Comparison of ENCODE assay signal across 13 mouse cellular contexts in the genomic region with DNA sequence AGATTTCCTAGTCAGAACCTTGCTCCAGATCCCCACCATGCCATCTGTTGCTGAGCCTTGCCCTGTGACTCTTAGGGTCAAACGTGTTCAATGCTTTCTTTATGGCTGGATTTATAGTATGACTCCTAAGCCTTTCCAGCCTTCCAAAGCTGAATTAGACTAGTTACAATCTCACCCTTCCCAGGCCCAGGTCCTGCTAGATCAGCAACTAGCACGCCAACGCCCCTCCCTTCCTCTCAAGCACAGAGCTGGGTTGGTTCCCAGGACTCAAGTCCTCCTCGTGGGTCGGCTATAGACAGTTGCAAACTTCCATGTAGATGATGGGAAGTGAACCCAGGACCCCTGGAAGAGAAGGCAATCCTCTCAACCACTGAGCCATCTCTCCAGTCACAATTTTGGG. TPM values are rescaled to one million over a fixed set of nuclear protein-coding genes. Genes with fewer than 3 reads are reported as not detected.
DNase-seq lines count a peak whose midpoint lies in the region; ATAC-seq lines count a peak whose summit lies in the region.
"Had no signal": no experiment of that assay in that cellular context is flagged by ENCODE, and none has a peak within 500 bp of the region (broad histone marks: within the 10 kb centered on the region; RNA-seq: fewer than 3 reads in every experiment).

No protein-coding gene starts in this region.

- no peaks in the 10 kb centered on the region for H3K27me3 ChIP-seq in kidney, embryonic 16.5 days (ENCODE audit: insufficient read depth, low read length)
- H3K27me3 ChIP-seq in heart, embryonic 12.5 days (replicated peaks): no peaks in the 10 kb centered on the region
- no peaks in the 10 kb centered on the region for H3K27me3 ChIP-seq in forebrain, embryonic 15.5 days
- no peaks in the 10 kb centered on the region for H3K27me3 ChIP-seq in midbrain, embryonic 16.5 days (ENCODE audit: control insufficient read depth, insufficient read depth, low read depth, low read length)
- H3K27me3 ChIP-seq: CH12.LX had no signal

- H3K4me2 ChIP-seq in kidney, embryonic 16.5 days (replicated peaks; ENCODE audit: low read depth, low read length): 0 out of 2 replicates have a peak overlapping the region, but pooled peaks have one; percentile 17
- peak overlapping the region; percentile 43 for H3K4me2 ChIP-seq in heart, embryonic 12.5 days
- H3K4me2 ChIP-seq in forebrain, embryonic 15.5 days (replicated peaks): no peak overlapping the region
- no peak overlapping the region for H3K4me2 ChIP-seq in midbrain, embryonic 16.5 days (ENCODE audit: low read length)
- H3K4me2 ChIP-seq: hindbrain, embryonic 14.5 days; liver, embryonic 15.5 days had no signal

- H3K9ac ChIP-seq in kidney, embryonic 16.5 days (replicated peaks; ENCODE audit: low read length): no peak overlapping the region; the same call in 1 of the 2 replicates
- H3K9ac ChIP-seq in heart, embryonic 12.5 days: 0 out of 2 replicates have a peak overlapping the region, but pooled peaks have one; percentile 55
- no peak overlapping the region for H3K9ac ChIP-seq in forebrain, embryonic 15.5 days (replicated peaks)
- no peak overlapping the region for H3K9ac ChIP-seq in midbrain, embryonic 16.5 days (ENCODE audit: low read depth, low read length)
- H3K9ac ChIP-seq: hindbrain, embryonic 14.5 days; liver, embryonic 15.5 days had no signal

- H3K9me3 ChIP-seq in kidney, embryonic 16.5 days (ENCODE audit: low read length): no peaks in the 10 kb centered on the region
- no peaks in the 10 kb centered on the region for H3K9me3 ChIP-seq in heart, embryonic 12.5 days (replicated peaks)
- H3K9me3 ChIP-seq in forebrain, embryonic 15.5 days: no peaks in the 10 kb centered on the region
- H3K9me3 ChIP-seq in midbrain, embryonic 16.5 days (replicated peaks; ENCODE audit: control insufficient read depth, low read length, poor library complexity, severe bottlenecking): no peaks in the 10 kb centered on the region
- H3K9me3 ChIP-seq: liver, embryonic 15.5 days had no signal

- H3K4me1 ChIP-seq in kidney, embryonic 16.5 days (ENCODE audit: insufficient read depth, low read length): peaks cover 49% of the 10 kb centered on the region
- peaks cover 49% of the 10 kb centered on the region for H3K4me1 ChIP-seq in heart, embryonic 12.5 days (replicated peaks)
- H3K4me1 ChIP-seq in forebrain, embryonic 15.5 days: peaks cover 24% of the 10 kb centered on the region
- peaks cover 3% of the 10 kb centered on the region; the same call in 1 of the 2 replicates for H3K4me1 ChIP-seq in midbrain, embryonic 16.5 days (ENCODE audit: control insufficient read depth, insufficient read depth, low read length)

- no peak overlapping the region for H3K4me3 ChIP-seq in kidney, embryonic 16.5 days (ENCODE audit: low read length)
- H3K4me3 ChIP-seq in heart, embryonic 12.5 days: no peak overlapping the region
- no peak overlapping the region for H3K4me3 ChIP-seq in forebrain, embryonic 15.5 days
- no peak overlapping the region for H3K4me3 ChIP-seq in midbrain, embryonic 16.5 days (ENCODE audit: low read depth, low read length)
- H3K4me3 ChIP-seq: liver, embryonic 15.5 days had no signal

- H3K27ac ChIP-seq in kidney, embryonic 16.5 days (ENCODE audit: low read length): peak overlapping the region; percentile 67
- H3K27ac ChIP-seq in heart, embryonic 12.5 days (ENCODE audit: poor library complexity, severe bottlenecking): peak overlapping the region; percentile 72; the same call in 1 of the 2 replicates
- H3K27ac ChIP-seq in forebrain, embryonic 15.5 days (replicated peaks): no peak overlapping the region
- H3K27ac ChIP-seq in midbrain, embryonic 16.5 days (ENCODE audit: low read length): no peak overlapping the region
- H3K27ac ChIP-seq: hindbrain, embryonic 14.5 days; liver, embryonic 15.5 days had no signal

- peak; percentile 47; the same call in 1 of the 2 replicates for ATAC-seq in kidney, embryonic 16.5 days (ENCODE audit: low FRiP score, low TSS enrichment)
- ATAC-seq in heart, embryonic 12.5 days (ENCODE audit: insufficient number of reproducible peaks, low FRiP score): no peak
- no peak for ATAC-seq in forebrain, embryonic 15.5 days (replicated peaks)
- ATAC-seq in midbrain, embryonic 16.5 days: no peak

- intact Hi-C loops in heart, postnatal 14 days (cut with DNase I): no loop called here

- no peaks in the 10 kb centered on the region for H3K36me3 ChIP-seq in kidney, embryonic 16.5 days (ENCODE audit: insufficient read depth, low read length)
- peaks cover 7% of the 10 kb centered on the region for H3K36me3 ChIP-seq in heart, embryonic 12.5 days
- no peaks in the 10 kb centered on the region for H3K36me3 ChIP-seq in forebrain, embryonic 15.5 days
- H3K36me3 ChIP-seq in midbrain, embryonic 16.5 days (ENCODE audit: control insufficient read depth, insufficient read depth, low read length): no peaks in the 10 kb centered on the region

- DNase-seq in kidney, adult 9 months: no peak
- peak; percentile 52 to 60 for DNase-seq in heart, postnatal 14 days
- peak; percentile 62 for DNase-seq in lung, postnatal 10 days
- DNase-seq: cerebellum, adult 8-10 months had no signal

- WGBS in kidney, embryonic 16.5 days: 41% methylated on average over 5 of the region's 5 CpGs
- WGBS in heart, embryonic 12.5 days: 49% methylated on average over 5 of the region's 5 CpGs
- WGBS in forebrain, embryonic 15.5 days: 82% methylated on average over 5 of the region's 5 CpGs
- 80% methylated on average over 5 of the region's 5 CpGs for WGBS in midbrain, embryonic 16.5 days

RNA-seq across cellular contexts. Expression of gene Cdc42ep2, which starts 11.1 kb away (rescaled TPM):
- 16.5 and 17.3 TPM in 2 replicates for polyA plus RNA-seq in kidney, embryonic 16.5 days (2015; fragmentation: Nextera tagmentation; extraction: Ambion mirVana)
- 6.5 and 7.3 TPM in 2 replicates for polyA plus RNA-seq in heart, embryonic 12.5 days (2016; fragmentation: Nextera tagmentation; extraction: Ambion mirVana)
- total RNA-seq in heart, postnatal 14 days (2021): 10 to 100 TPM in 1 of 2 experiments, 1 to 10 TPM in 1; 9.9 to 12.0 TPM
- polyA plus RNA-seq in forebrain, embryonic 15.5 days (2015; fragmentation: Nextera tagmentation; extraction: Ambion mirVana): 9.1 and 10.1 TPM in 2 replicates
- 16.0 and 20.4 TPM in 2 replicates for polyA plus RNA-seq in midbrain, embryonic 16.5 days (2015; fragmentation: Nextera tagmentation; extraction: Ambion mirVana)

RNA-seq across cellular contexts. Expression of gene Dpf2, which starts 22.9 kb away (rescaled TPM):
- polyA plus RNA-seq in kidney, embryonic 16.5 days (2015; fragmentation: Nextera tagmentation; extraction: Ambion mirVana): 185 and 188 TPM in 2 replicates
- polyA plus RNA-seq in heart, embryonic 12.5 days (2016; fragmentation: Nextera tagmentation; extraction: Ambion mirVana): 111 and 118 TPM in 2 replicates
- 100 to 1,000 TPM; 101 TPM for total RNA-seq in heart, postnatal 14 days (2021)
- 120 and 137 TPM in 2 replicates for polyA plus RNA-seq in forebrain, embryonic 15.5 days (2015; fragmentation: Nextera tagmentation; extraction: Ambion mirVana)
- 105 and 121 TPM in 2 replicates for polyA plus RNA-seq in midbrain, embryonic 16.5 days (2015; fragmentation: Nextera tagmentation; extraction: Ambion mirVana)

RNA-seq across cellular contexts. Expression of gene Pola2, which starts 28.3 kb away (rescaled TPM):
- 77.7 and 82.1 TPM in 2 replicates for polyA plus RNA-seq in kidney, embryonic 16.5 days (2015; fragmentation: Nextera tagmentation; extraction: Ambion mirVana)
- polyA plus RNA-seq in heart, embryonic 12.5 days (2016; fragmentation: Nextera tagmentation; extraction: Ambion mirVana): 49.3 and 51.1 TPM in 2 replicates
- total RNA-seq in heart, postnatal 14 days (2021): 10 to 100 TPM; 12.3 to 14.2 TPM
- polyA plus RNA-seq in forebrain, embryonic 15.5 days (2015; fragmentation: Nextera tagmentation; extraction: Ambion mirVana): 35.5 and 36.2 TPM in 2 replicates
- polyA plus RNA-seq in midbrain, embryonic 16.5 days (2015; fragmentation: Nextera tagmentation; extraction: Ambion mirVana): 19.4 and 22.4 TPM in 2 replicates

RNA-seq across cellular contexts. Expression of gene Tigd3, which starts 41.7 kb away (rescaled TPM):
- 3.7 and 4.4 TPM in 2 replicates for polyA plus RNA-seq in kidney, embryonic 16.5 days (2015; fragmentation: Nextera tagmentation; extraction: Ambion mirVana)
- polyA plus RNA-seq in heart, embryonic 12.5 days (2016; fragmentation: Nextera tagmentation; extraction: Ambion mirVana): 1.5 and 1.9 TPM in 2 replicates
- total RNA-seq in heart, postnatal 14 days (2021): under 1 TPM; 0.79 to 0.93 TPM
- polyA plus RNA-seq in forebrain, embryonic 15.5 days (2015; fragmentation: Nextera tagmentation; extraction: Ambion mirVana): 12.9 and 14.3 TPM in 2 replicates
- 13.4 and 14.6 TPM in 2 replicates for polyA plus RNA-seq in midbrain, embryonic 16.5 days (2015; fragmentation: Nextera tagmentation; extraction: Ambion mirVana)

RNA-seq across cellular contexts. Expression of gene Slc22a20, which starts 50.3 kb away (rescaled TPM):
- polyA plus RNA-seq in kidney, embryonic 16.5 days (2015; fragmentation: Nextera tagmentation; extraction: Ambion mirVana): not detected in 2 replicates
- not detected in 2 replicates for polyA plus RNA-seq in heart, embryonic 12.5 days (2016; fragmentation: Nextera tagmentation; extraction: Ambion mirVana)
- not detected for total RNA-seq in heart, postnatal 14 days (2021)
- not detected in 2 replicates for polyA plus RNA-seq in forebrain, embryonic 15.5 days (2015; fragmentation: Nextera tagmentation; extraction: Ambion mirVana)
- not detected in 2 replicates for polyA plus RNA-seq in midbrain, embryonic 16.5 days (2015; fragmentation: Nextera tagmentation; extraction: Ambion mirVana)
- total RNA-seq: adrenal gland, postnatal 4 days; CH12.LX; layer of hippocampus, postnatal 14 days had no signal
- polyA plus RNA-seq: hindbrain, embryonic 14.5 days had no signal

Comparison
In these comparisons a context has a peak if more than half of its experiments do, and no peak if none do; other contexts are left out.
1. H3K27ac ChIP-seq: peak in kidney, embryonic 16.5 days (single experiment) and heart, embryonic 12.5 days (single experiment); none in forebrain, embryonic 15.5 days (single experiment) and midbrain, embryonic 16.5 days (single experiment).
2. H3K4me2 ChIP-seq: peak in kidney, embryonic 16.5 days (single experiment) and heart, embryonic 12.5 days (single experiment); none in forebrain, embryonic 15.5 days (single experiment) and midbrain, embryonic 16.5 days (single experiment).